Mouse (Mus musculus) cerebellum, adult 2 months (tissue): ENCODE results near the gene Gpm6a.

Experiments used
- CTCF ChIP-seq: fragments of 200-500 bp; IDR thresholded peaks from 2 replicates; pipeline ENCODE4 v1.5.1; 2011; ENCODE audit warnings: low read depth, mild to moderate bottlenecking, control low read depth, low read length, moderate library complexity, borderline replicate concordance; ENCODE audit not compliant: insufficient read depth
- POLR2A ChIP-seq: fragments of 200-500 bp; IDR thresholded peaks from 2 replicates; pipeline ENCODE4 v1.6.1; 2011; ENCODE audit warnings: low read length, control low read depth, borderline replicate concordance; ENCODE audit not compliant: insufficient read depth

DNA sequence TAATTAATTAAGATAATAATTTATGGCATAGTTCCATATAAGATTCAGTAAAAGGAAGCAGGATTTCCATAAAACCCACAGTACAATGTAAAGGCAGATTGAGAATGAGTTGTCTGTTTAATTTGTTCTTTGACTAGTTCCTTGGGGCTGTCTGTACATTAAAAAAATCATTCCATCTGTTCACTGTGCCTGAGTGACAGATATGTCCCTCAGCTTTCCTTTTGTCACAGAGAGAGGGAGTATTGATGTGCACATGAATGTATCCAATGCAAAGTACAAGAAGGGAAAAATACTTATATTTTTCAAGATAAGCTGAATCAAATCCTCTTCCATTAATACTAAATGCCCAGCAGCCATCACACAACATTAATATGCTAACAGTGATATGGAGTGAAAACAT is 147.6 kb downstream of the Gpm6a start:
- no peak for TF ChIP-seq POLR2A
- TF ChIP-seq CTCF: no peak
